Mouse (Mus musculus) right cerebral cortex, adult 2 months (tissue): ENCODE results near the gene Olfr165.
"Not testable (repeated sequence)": the region's sequence is repeated elsewhere in the genome, so short reads cannot be mapped to it uniquely, and the experiment has no call there.

Experiments
- DNase-seq, 2 experiments: peaks; one replicate each; pipeline ENCODE4 v3.0.0; 2021 to 2022; ENCODE audit warnings: low spot score in 2 of 2

Gene Olfr165

GRCm38 (mm10) chr16:19423034-19423433 is at the start of gene Olfr165:
TSS of gene Olfr165 (minus strand) at chr16:19423134.
- no peak for DNase-seq

- no peak for DNase-seq
Observed at GRCm38 (mm10) chr16:19464365-19464764, 41.4 kb upstream of the Olfr165 start.

GRCm38 (mm10) chr16:19458741-19459140 is 35.8 kb upstream of the Olfr165 start:
- DNase-seq, result not testable (repeated sequence)

- no peak for DNase-seq
Observed at GRCm38 (mm10) chr16:19387984-19388383, 35.0 kb downstream of the Olfr165 start.
